Mouse (Mus musculus) heart, embryonic 12.5 days (tissue): ENCODE measurements around the gene Mlip. TPM values are rescaled to one million over a fixed set of nuclear protein-coding genes. Genes with fewer than 3 reads are reported as not detected.

Experiments used
- ATAC-seq: fragments of 200-750 bp; cut with Nextera tagmentation; 2 replicates; pipeline ENCODE4 v1.8.0; 2017; ENCODE audit warnings: moderate TSS enrichment, moderate library complexity; ENCODE audit not compliant: insufficient number of reproducible peaks, low FRiP score
- H3K27ac ChIP-seq: fragments of 300-500 bp; sonication (generic); 2 replicates; pipeline ENCODE4 v1.5.1; 2016; ENCODE audit warnings: mild to moderate bottlenecking, moderate library complexity; ENCODE audit not compliant: poor library complexity, severe bottlenecking
- H3K27me3 ChIP-seq: fragments of 300-500 bp; sonication (generic); replicated peaks from 2 replicates; pipeline ENCODE4 v1.6.1; 2016; ENCODE audit warnings: mild to moderate bottlenecking, moderate library complexity
- H3K36me3 ChIP-seq: fragments of 300-500 bp; sonication (generic); 2 replicates; pipeline ENCODE4 v1.6.1; 2016; ENCODE audit warnings: mild to moderate bottlenecking, moderate library complexity
- H3K4me1 ChIP-seq: fragments of 300-500 bp; sonication (generic); replicated peaks from 2 replicates; pipeline ENCODE4 v1.6.1; 2016; ENCODE audit warnings: mild to moderate bottlenecking
- H3K4me2 ChIP-seq: fragments of 300-500 bp; sonication (generic); 2 replicates; pipeline ENCODE4 v1.6.1; 2016; ENCODE audit warnings: mild to moderate bottlenecking, moderate library complexity
- H3K4me3 ChIP-seq: fragments of 300-500 bp; sonication (generic); 2 replicates; pipeline ENCODE4 v1.5.1; 2016; ENCODE audit warnings: mild to moderate bottlenecking
- H3K9ac ChIP-seq: fragments of 300-500 bp; sonication (generic); 2 replicates; pipeline ENCODE4 v1.6.1; 2016; ENCODE audit warnings: mild to moderate bottlenecking, moderate library complexity
- H3K9me3 ChIP-seq: fragments of 300-500 bp; sonication (generic); replicated peaks from 2 replicates; pipeline ENCODE4 v1.6.1; 2016; ENCODE audit warnings: mild to moderate bottlenecking, moderate library complexity
- WGBS: fragments of 180-500 bp; shearing (Covaris S2); methylation state at CpG from one replicate; pipeline ENCODE4 v1.1.7; 2016; 5-methylcytosine and 5-hydroxymethylcytosine counted together
- polyA plus RNA-seq: library from polyadenylated mRNA; unstranded; fragments of >200 nt; fragmentation: Nextera tagmentation; extraction: Ambion mirVana; gene quantifications from 2 replicates; pipeline ENCODE4 v1.2.1, GENCODE M21; 2016

Gene Mlip
- polyA plus RNA-seq, 1 experiment from 2014 or later, result 70.9 TPM

DNA sequence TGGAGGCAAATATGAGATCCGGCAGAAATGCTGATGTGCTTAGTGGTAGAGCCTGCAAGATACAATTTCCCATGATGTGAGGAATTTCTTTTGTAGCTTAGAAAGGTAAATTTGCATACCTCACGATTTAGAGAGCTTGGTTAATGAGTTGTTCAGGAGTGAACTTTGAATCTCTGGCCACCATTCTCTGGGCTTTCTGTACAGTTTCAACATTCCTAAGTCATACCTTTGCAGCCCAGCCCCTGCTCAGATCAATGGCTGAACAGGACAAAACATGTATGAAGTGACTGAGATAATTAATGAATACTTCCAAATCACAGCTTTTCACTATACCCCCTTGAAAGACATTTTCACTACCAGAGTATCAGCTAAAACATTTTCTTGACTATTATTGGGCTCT, 281.1 kb downstream of the Mlip start:
- Histone ChIP-seq H3K36me3 (no peaks in the 10 kb centered on the region), H3K4me2 (no peak overlapping the region), H3K9me3 (no peaks in the 10 kb centered on the region), H3K27me3 (no peaks in the 10 kb centered on the region), H3K27ac (no peak overlapping the region), H3K9ac (no peak overlapping the region), H3K4me1 (no peaks in the 10 kb centered on the region), H3K4me3 (no peak overlapping the region)
- no peak for ATAC-seq
- 67% methylated on average over 2 of the region's 2 CpGs for WGBS

- no peaks in the 10 kb centered on the region for H3K36me3 ChIP-seq
- no peak for ATAC-seq
- H3K9ac ChIP-seq, result no peak overlapping the region
- no peaks in the 10 kb centered on the region for H3K27me3 ChIP-seq
- WGBS, result 49% methylated on average over 4 of the region's 4 CpGs
- no peak overlapping the region for H3K4me2 ChIP-seq
- H3K9me3 ChIP-seq, result no peaks in the 10 kb centered on the region
- H3K27ac ChIP-seq, result no peak overlapping the region
- H3K4me3 ChIP-seq, result no peak overlapping the region
- H3K4me1 ChIP-seq, result 0 out of 2 replicates have a peak, but pooled peaks cover 4% of the 10 kb centered on the region
These were observed 296.2 kb downstream of the Mlip start for GRCm38 (mm10) chr9:77056611-77057010.

- H3K36me3 ChIP-seq, result no peaks in the 10 kb centered on the region
- H3K27me3 ChIP-seq, result no peaks in the 10 kb centered on the region
- H3K9me3 ChIP-seq, result no peaks in the 10 kb centered on the region
- H3K4me3 ChIP-seq, result no peak overlapping the region
- H3K4me2 ChIP-seq, result no peak overlapping the region
- H3K9ac ChIP-seq, result no peak overlapping the region
- 77% methylated on average over 9 of the region's 9 CpGs for WGBS
- no peak overlapping the region for H3K27ac ChIP-seq
- 0 out of 2 replicates have a peak, but pooled peaks cover 4% of the 10 kb centered on the region for H3K4me1 ChIP-seq
- no peak for ATAC-seq
These were observed 298.2 kb downstream of the Mlip start for GRCm38 (mm10) chr9:77054426-77055193.

Other genes starting within 250 kb of the Mlip start
- gene Lrrc1, start 191.9 kb upstream of the Mlip start, polyA plus RNA-seq, result 14.9 TPM in 2 replicates